ENCODE assay signal across 8 mouse cellular contexts in the genomic region with DNA sequence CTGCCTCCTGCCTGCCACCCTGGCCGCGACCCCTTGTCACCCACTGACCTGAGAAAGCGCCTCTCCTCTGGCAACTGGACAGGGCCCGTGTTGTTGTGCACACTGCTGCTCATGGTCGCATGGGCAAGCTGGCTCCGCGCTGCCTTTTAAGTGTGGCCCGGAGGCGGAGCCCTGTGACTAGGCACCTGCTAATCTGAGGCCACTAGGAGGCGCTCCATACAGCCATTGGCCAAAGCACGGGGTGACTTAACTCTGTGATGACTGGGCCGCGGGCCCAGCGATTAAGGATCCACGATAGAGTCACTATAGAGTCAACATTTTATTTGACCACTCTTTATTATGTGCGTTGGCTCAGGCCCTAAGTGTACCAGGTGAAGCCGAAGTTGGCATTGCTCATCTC. TPM values are rescaled to one million over a fixed set of nuclear protein-coding genes. Genes with fewer than 3 reads are reported as not detected.
A peak's percentile ranks its signal among the peaks of the same experiment; 100 is the strongest.
DNase-seq lines count a peak whose midpoint lies in the region; ATAC-seq and TF ChIP-seq lines count a peak whose summit lies in the region.

No protein-coding gene starts in this region.

- peaks cover 21% of the 10 kb centered on the region for H3K36me3 ChIP-seq in heart, postnatal 0 days (replicated peaks; ENCODE audit: control insufficient read depth, insufficient read depth, low read length)
- no peaks in the 10 kb centered on the region for H3K36me3 ChIP-seq in lung, postnatal 0 days (ENCODE audit: insufficient read depth, low read length)

- H3K27me3 ChIP-seq in heart, postnatal 0 days (ENCODE audit: control insufficient read depth, insufficient read depth, low read length), result peaks cover 14% of the 10 kb centered on the region
- peaks cover 11% of the 10 kb centered on the region for H3K27me3 ChIP-seq in lung, postnatal 0 days (replicated peaks; ENCODE audit: insufficient read depth, low read length)

- intact Hi-C loops in heart, postnatal 25 days (cut with DNase I), result no loop called here

- peak; percentile 54 for ATAC-seq in heart, postnatal 0 days (ENCODE audit: insufficient read depth, low read depth)
- peak; percentile 63 for ATAC-seq in lung, postnatal 0 days

- no peak overlapping the region for H3K27ac ChIP-seq in heart, postnatal 0 days (ENCODE audit: low read depth)
- H3K27ac ChIP-seq in lung, postnatal 0 days (ENCODE audit: low read length), result no peak overlapping the region

- 53% methylated on average over 17 of the region's 17 CpGs for WGBS in heart, postnatal 0 days
- 43% methylated on average over 17 of the region's 17 CpGs for WGBS in lung, postnatal 0 days

- peak; percentile 51 for TF ChIP-seq CTCF in heart, postnatal 0 days (IDR thresholded peaks at IDR 0.05; ENCODE audit: low read depth)
- TF ChIP-seq CTCF in lung, postnatal 0 days (IDR thresholded peaks at IDR 0.05), result peak; percentile 74

- H3K4me2 ChIP-seq in heart, postnatal 0 days (ENCODE audit: low read depth, low read length), result no peak overlapping the region
- no peak overlapping the region for H3K4me2 ChIP-seq in lung, postnatal 0 days (replicated peaks; ENCODE audit: low read depth, low read length)

- peak; percentile 65 for DNase-seq in heart, postnatal 0 days (ENCODE audit: low spot score)
- no peak for DNase-seq in heart, postnatal 25 days (ENCODE audit: low spot score)
- peak; percentile 75 for DNase-seq in A20 (ENCODE audit: low read depth, low spot score)
- peak; percentile 48 to 60 for DNase-seq in adrenal gland, postnatal 36 days
- peak; percentile 69 for DNase-seq in embryo, embryonic 9.5 days (ENCODE audit: extremely low spot score)
- peak; percentile 75 for DNase-seq in kidney, postnatal 10 days
- DNase-seq in lung, postnatal 0 days (ENCODE audit: low spot score), result peak; percentile 79
- DNase-seq in testis, postnatal 10 days (ENCODE audit: low spot score), result peak; percentile 83

- H3K9ac ChIP-seq in heart, postnatal 0 days (replicated peaks; ENCODE audit: low read depth, low read length), result no peak overlapping the region
- no peak overlapping the region for H3K9ac ChIP-seq in lung, postnatal 0 days (replicated peaks; ENCODE audit: low read depth)

- H3K4me3 ChIP-seq in heart, postnatal 0 days (ENCODE audit: low read depth, low read length), result no peak overlapping the region
- H3K4me3 ChIP-seq in lung, postnatal 0 days (ENCODE audit: low read depth, low read length), result no peak overlapping the region

- TF ChIP-seq EP300 in heart, postnatal 0 days (IDR thresholded peaks at IDR 0.05; ENCODE audit: low read depth), result no peak
- TF ChIP-seq EP300 in lung, postnatal 0 days (IDR thresholded peaks at IDR 0.05), result no peak

- peaks cover 24% of the 10 kb centered on the region for H3K4me1 ChIP-seq in heart, postnatal 0 days (ENCODE audit: control insufficient read depth, insufficient read depth)
- H3K4me1 ChIP-seq in lung, postnatal 0 days (ENCODE audit: insufficient read depth, low read depth, low read length), result peaks cover 2% of the 10 kb centered on the region; the same call in 1 of the 2 replicates

- H3K9me3 ChIP-seq in heart, postnatal 0 days (replicated peaks; ENCODE audit: control insufficient read depth, low read length), result no peaks in the 10 kb centered on the region
- no peaks in the 10 kb centered on the region for H3K9me3 ChIP-seq in lung, postnatal 0 days (ENCODE audit: low read length)

RNA-seq across cellular contexts. Expression of gene Cilp2, which starts 6.4 kb away (rescaled TPM):
- 0.23 and 0.43 TPM in 2 replicates for total RNA-seq in heart, postnatal 0 days (2014; rRNA removed; ENCODE audit: low replicate concordance)
- polyA plus RNA-seq in heart, postnatal 0 days (2015; fragmentation: Nextera tagmentation; extraction: Ambion mirVana), result 0.36 and 0.49 TPM in 2 replicates
- 1 to 10 TPM; 2.8 to 2.9 TPM for total RNA-seq in heart, postnatal 25 days (2021)
- total RNA-seq in adrenal gland, postnatal 36 days (2021), result under 1 TPM in 1 of 2 experiments, not detected in 1; 0.10 TPM
- polyA plus RNA-seq in lung, postnatal 0 days (2015; fragmentation: Nextera tagmentation; extraction: Ambion mirVana), result 0.17 and 0.36 TPM in 2 replicates

RNA-seq across cellular contexts. Expression of gene Tssk6, which starts 8.1 kb away (rescaled TPM):
- 0.11 TPM in 1 of 2 replicates, not detected in the other for total RNA-seq in heart, postnatal 0 days (2014; rRNA removed; ENCODE audit: low replicate concordance)
- 1.1 and 1.2 TPM in 2 replicates for polyA plus RNA-seq in heart, postnatal 0 days (2015; fragmentation: Nextera tagmentation; extraction: Ambion mirVana)
- under 1 TPM in 1 of 2 experiments, not detected in 1; 0.20 TPM for total RNA-seq in heart, postnatal 25 days (2021)
- under 1 TPM; 0.53 to 0.56 TPM for total RNA-seq in adrenal gland, postnatal 36 days (2021)
- 1.9 and 2.3 TPM in 2 replicates for polyA plus RNA-seq in lung, postnatal 0 days (2015; fragmentation: Nextera tagmentation; extraction: Ambion mirVana)

RNA-seq across cellular contexts. Expression of gene Ndufa13, which starts 8.5 kb away (rescaled TPM):
- 223 and 232 TPM in 2 replicates for total RNA-seq in heart, postnatal 0 days (2014; rRNA removed; ENCODE audit: low replicate concordance)
- 666 and 702 TPM in 2 replicates for polyA plus RNA-seq in heart, postnatal 0 days (2015; fragmentation: Nextera tagmentation; extraction: Ambion mirVana)
- total RNA-seq in heart, postnatal 25 days (2021), result 100 to 1,000 TPM; 446 to 456 TPM
- total RNA-seq in adrenal gland, postnatal 36 days (2021), result 100 to 1,000 TPM; 166 to 176 TPM
- polyA plus RNA-seq in lung, postnatal 0 days (2015; fragmentation: Nextera tagmentation; extraction: Ambion mirVana), result 165 and 177 TPM in 2 replicates

RNA-seq across cellular contexts. Expression of gene Yjefn3, which starts 8.6 kb away (rescaled TPM):
- total RNA-seq in heart, postnatal 0 days (2014; rRNA removed; ENCODE audit: low replicate concordance), result 1.2 and 22.3 TPM in 2 replicates
- 12.9 and 13.9 TPM in 2 replicates for polyA plus RNA-seq in heart, postnatal 0 days (2015; fragmentation: Nextera tagmentation; extraction: Ambion mirVana)
- total RNA-seq in heart, postnatal 25 days (2021), result 10 to 100 TPM in 1 of 2 experiments, 1 to 10 TPM in 1; 9.6 to 14.8 TPM
- 1 to 10 TPM; 1.9 to 2.7 TPM for total RNA-seq in adrenal gland, postnatal 36 days (2021)
- 2.1 and 3.4 TPM in 2 replicates for polyA plus RNA-seq in lung, postnatal 0 days (2015; fragmentation: Nextera tagmentation; extraction: Ambion mirVana)
